Mouse (Mus musculus) adrenal gland, postnatal 4 days (tissue): ENCODE measurements around the gene Pknox2. TPM values are rescaled to one million over a fixed set of nuclear protein-coding genes. Genes with fewer than 3 reads are reported as not detected.

ENCODE experiments used
- DNase-seq, 2 experiments: peaks; one replicate each; pipeline ENCODE4 v3.0.0; 2021 to 2022; ENCODE audit warnings: low spot score in 2 of 2, mixed read lengths in 2 of 2
- long read RNA-seq, 2 experiments: library from polyadenylated mRNA; stranded (forward); transcript quantifications; one replicate each; pipeline ENCODE4 v2.0.0; 2021
- total RNA-seq, 2 experiments: library from RNA; stranded (reverse); gene quantifications; 2 replicates each; pipeline ENCODE4 v1.2.3; 2021

Pknox2 gene
- 1 to 10 TPM; 6.4 to 6.8 TPM for total RNA-seq
- long read RNA-seq, experiment 1, partial matches to known transcripts, result 0 of 1 reads
- long read RNA-seq, experiment 1, other reads (novel, unspliced or antisense), result 1 of 1 reads
- long read RNA-seq, experiment 2, partial matches to known transcripts, result 1 of 5 reads
- long read RNA-seq, experiment 2, other reads (novel, unspliced or antisense), result 3 of 5 reads

DNA sequence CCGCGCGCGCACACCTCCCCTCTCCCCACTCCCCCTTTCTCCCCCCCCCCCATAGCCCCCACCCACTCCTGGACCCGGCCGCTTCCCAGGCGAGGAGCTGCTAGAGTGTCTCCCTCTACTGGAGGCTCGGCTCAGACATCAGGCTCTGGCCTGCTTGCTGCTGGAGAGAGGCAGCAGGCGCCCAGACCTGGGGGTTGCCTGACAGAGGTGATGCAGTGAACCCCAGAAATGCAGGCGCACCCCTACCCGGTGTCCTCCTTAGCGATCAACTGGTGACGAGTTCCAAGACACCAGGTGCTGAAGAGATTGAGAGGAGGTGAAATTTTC is at the start of gene Pknox2:
Pknox2 (minus strand) TSS at position 49 of the 327 bp plus-strand sequence.
- DNase-seq, result peak; percentile 38 to 59

DNA sequence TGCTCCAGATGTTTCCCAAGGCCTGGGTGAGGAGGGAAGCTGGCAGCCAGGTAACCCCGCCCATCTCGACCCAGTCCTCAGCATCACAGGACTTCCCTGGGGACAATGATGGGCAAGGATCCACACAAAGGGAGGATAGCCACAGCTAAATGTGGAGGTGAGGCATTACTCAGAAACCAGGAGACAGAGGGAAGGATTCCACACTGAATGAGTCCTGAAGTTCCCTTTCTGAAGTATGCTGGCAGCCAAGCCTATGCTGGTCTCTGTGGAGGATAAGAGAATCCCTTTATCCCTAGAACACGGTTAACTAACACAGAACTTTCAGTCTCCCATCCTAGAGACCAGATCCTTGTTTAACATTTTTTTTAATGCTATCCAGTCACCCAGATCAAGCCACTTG is 40.8 kb upstream of the Pknox2 start:
- no peak for DNase-seq

DNA sequence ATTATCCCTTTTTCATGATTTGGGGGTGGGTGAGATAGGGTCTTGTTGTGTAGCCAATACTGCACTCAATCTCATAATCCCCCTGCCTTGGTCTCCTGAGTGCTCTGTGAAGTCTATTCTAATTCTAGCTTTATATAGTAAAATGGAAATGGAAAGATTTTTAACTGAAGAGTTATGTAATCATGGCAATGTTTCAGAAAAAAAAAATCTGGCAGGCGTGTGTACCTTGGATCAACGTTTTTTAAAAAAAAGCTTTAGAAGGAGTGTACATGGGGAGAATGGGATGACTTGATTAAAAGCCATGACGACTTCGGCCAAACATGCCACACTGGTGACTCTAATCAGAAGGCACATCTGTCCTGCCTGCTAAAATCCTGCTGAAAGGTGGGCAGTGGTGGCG is 40.2 kb upstream of the Pknox2 start:
- no peak for DNase-seq

DNA sequence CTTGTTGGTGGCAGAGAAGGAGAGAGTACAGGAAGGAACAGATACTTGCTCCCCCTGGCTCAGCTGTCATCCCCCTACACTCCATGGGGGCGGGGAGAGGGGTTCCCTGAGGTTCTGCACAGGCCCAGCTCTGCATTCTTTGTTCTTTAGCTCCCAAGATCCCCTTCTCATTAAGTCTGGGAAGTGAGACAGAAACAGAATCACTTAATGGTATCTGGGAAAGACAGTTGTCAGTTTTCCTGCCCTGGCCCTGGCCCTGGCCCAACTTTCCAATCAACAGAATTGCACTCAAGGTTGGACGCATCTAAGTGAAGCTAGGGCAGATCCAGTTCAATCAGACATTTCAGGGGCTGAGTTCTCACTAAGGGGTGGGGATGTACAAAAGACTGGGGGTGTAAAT is 36.0 kb upstream of the Pknox2 start:
- DNase-seq, result no peak

DNA sequence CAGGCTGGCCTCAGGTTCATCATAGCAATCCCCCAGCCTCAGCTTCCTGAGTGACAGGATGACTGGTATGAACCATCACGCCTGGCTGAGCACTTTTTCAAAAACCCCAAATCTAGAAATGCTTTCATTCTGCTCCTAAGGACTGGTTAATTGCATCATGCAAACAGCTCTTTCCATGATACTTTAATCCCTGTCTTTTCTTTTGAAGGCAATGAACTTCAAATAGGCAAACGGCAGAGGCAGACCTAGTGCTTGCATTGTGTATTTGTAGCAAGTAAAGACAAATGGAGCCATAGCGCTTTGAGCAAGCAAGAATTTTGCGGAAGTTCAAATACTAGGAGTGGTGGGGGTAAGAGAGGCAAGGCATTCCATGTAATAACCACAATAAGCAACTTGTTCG is 34.4 kb upstream of the Pknox2 start:
- no peak for DNase-seq

DNA sequence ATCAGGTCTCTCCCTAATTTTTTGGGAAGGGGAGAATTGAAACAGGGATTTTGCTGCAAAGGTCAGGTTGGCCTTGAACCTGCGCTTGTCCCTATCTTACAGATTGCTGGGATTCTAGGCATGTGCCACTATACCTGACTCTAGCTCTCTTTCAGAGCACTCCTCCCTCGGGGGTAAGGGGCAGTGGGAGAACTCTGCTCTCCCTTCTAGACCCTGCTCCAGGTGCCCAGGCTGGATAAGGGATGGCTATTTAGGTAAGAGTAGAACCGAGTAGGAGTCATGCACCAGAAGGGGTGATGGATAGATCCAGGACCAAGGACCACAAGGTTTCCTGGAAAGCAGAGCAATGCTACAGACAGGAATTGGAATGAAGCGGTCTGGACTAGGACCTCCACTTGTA is 32.4 kb upstream of the Pknox2 start:
- no peak for DNase-seq

DNA sequence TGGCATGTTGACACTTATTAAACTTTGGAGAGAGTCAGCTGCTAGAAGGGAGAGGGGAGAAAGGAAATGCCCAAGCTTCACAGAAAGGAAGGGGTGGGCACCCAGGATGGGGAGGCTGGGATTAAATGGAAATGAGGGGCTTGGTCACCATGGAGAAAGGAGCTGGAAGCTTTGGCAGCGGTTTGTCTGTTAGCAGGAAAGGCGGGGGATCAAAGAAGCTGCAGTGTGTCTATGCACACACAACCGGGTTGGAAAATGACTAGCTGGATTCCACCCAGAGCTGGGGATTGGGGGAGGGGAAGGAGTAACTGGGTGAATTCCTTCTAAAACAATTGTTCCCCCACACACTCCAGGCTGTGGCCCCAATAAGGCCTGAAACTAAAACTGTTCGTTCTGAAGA is 31.7 kb upstream of the Pknox2 start:
- no peak for DNase-seq

DNA sequence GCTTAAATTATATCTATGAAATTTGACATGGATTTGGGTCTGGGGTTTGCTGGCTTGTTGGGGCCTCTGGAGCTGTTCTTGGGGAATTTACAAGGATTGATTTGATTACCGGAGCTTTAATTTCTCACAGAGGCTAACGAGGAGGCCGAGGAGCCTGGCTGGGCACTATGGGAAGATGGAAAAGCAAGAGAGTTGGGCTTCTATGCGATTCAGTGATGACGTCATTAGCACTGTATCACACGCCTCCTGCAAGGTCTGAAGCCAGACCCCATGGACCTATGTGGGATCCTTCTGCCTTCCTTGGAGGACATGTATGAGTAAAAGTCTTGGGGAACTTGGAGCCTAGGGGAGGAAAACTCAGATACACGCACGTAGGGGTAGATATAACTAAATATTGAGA is 30.3 kb upstream of the Pknox2 start:
- DNase-seq, result no peak

DNA sequence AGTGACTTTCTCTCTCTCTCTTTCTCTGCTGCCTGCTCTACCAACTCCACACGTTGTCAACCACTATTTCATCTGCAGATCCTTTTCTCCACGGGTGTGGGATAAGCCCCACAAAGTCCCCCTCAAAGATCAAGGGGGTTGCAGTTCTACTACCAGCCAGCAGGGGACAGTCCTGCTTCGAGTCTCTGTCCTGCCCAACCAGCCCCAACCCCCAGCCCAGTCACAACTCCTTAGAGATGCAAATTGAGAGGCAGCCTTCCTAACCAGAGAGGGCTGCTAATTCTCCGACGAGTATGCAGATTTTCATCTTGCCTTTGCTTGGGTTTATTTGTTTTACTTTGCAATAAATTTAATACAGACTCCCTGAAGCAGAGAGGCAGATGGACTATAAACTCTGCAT is 29.9 kb upstream of the Pknox2 start:
- DNase-seq, result peak in 1 of 2 experiments; percentile 7

DNA sequence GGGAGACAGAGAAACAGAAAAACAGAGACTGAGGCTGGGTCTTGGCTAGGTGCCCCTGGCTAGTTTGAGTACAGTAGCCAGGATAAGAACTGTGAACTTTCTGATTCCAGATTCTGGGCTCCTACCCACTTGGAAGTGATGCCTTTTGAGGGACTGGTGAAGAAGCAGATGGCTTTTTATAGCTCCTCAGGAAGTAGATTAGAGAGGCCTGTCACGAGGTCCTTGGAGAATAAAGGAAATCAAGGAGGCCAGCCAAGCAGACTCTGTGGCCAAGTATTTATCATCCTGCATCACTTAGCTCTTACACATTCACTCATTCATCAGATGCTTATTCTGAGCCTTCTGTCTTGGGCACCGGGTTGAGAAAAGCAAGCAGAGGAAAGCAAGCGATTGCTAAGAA is 28.8 kb upstream of the Pknox2 start:
- no peak for DNase-seq

DNA sequence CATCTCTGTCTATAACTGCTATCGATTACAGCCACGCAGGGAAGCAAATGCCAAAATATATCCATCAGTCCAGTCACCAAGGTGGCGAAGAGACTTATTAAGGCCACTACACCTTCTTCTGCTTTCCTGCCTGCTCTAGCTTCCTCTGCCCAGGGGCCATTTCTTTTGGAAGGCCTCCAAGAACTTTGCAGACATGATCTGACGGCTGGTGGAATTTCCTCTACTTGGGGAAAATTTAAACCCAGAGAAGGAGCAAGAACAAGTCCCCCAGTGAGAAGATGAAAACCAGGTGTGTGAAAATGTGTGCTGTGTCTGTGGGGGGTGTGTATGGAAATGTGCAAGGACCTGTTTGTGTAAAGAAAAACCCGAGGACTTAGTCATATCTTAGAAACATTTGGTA is 26.2 kb upstream of the Pknox2 start:
- DNase-seq, result no peak

DNA sequence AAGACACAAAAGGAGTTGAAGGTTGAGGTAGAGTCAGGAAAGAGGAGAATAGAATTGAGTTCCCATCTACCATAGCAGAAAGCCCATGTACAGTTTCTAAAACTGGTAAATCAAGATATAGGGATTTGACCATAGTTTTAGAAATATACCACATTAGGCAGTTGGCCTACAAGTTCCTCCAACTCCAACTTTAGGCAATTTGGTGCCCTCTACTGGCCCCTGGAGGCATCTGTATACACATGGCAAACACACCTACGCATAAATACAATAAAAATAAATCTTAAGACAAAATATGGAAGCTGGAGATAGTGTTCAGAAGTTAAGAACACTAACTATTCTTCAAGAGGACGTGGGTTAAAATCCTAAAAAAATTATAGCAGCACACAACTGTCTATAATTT is 19.7 kb upstream of the Pknox2 start:
- no peak for DNase-seq

DNA sequence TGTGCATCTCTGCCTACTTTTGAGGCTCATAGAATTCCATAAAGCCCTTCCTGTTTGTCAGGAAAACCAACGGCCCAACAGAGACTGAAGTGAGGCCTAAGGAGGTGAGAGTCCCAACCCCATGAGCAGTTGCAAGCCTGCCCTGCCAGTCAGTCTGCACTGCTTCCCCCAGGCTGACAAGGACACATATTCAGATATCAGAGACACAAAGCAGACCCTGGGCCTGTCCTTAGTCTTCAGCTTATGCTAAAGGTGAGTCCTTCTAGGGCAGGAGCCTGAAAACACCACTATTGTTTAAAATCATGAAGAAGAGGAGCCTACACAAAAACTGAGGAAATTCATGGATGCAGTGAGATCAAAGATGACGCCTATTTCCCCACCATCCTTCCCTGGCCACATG is 13.5 kb upstream of the Pknox2 start:
- DNase-seq, result no peak

DNA sequence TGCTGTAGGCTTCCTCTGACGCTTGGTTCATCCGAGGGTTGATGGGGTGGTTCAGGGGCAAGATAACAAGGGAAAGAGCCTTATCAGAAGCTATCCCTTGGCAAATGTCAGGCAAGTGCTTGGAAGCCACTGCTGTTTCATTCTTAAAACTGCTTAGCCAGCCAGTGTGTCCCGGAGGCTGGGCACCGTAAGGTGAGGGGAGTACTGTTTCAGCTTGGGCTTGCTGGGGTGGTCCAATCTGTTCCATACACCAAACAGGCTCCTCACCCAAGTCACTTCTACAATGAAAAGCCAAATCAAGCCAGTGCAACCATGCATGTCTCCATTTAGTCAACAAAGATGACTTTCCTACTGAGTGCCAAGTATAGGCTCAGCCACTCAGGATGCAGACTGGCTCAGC is 679 bp upstream of the Pknox2 start:
- no peak for DNase-seq

DNA sequence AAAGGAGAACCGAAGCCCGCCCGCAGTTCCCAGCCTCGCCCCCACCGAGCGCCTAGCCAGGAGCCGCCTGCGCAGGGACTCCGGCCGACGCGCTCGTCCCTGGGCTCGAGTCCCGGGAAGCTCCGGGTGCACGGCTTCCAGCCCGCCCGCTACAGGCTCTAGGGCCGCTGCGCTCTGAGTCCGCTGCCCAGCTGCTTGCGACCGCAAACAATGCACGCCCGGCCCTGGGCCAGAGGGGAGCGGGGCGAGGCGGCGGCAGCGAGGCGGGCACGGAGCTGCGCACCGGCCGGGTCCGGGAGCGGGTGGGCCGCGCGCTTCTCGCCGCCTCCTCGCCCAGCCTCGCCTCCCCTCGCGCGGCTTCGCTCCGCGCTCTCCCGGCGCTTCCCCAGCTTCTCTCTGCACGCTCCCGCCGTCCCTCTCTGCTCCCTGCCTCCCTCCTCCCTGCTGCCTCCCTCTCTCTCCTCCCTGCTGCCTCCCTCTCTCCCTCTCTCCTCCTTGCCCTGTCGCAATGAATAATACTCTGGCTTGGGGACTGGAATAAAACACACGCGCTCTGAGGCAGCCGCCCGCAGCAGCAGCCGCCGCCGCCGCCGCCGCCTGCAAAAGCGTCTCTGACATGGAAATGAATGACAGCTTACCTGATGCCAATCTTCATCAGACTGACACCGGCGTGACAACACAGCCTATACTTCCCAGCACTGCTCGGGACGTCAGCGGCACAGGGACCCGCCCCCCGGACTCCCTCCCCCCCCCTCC is 426 bp downstream of the Pknox2 start:
- peak; percentile 31 to 42 for DNase-seq

DNA sequence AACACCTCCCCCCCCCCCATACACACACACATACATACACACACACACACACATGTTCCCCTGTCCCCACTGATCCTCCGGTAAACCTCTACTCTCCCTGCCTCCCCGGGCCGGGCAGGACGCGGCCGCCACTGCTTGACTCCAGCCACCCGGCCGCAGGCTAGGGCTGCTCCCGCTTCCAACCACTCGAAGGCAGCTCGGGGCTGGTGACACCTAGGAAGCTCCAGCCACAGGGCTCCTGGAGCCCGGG is 929 bp downstream of the Pknox2 start:
- no peak for DNase-seq

DNA sequence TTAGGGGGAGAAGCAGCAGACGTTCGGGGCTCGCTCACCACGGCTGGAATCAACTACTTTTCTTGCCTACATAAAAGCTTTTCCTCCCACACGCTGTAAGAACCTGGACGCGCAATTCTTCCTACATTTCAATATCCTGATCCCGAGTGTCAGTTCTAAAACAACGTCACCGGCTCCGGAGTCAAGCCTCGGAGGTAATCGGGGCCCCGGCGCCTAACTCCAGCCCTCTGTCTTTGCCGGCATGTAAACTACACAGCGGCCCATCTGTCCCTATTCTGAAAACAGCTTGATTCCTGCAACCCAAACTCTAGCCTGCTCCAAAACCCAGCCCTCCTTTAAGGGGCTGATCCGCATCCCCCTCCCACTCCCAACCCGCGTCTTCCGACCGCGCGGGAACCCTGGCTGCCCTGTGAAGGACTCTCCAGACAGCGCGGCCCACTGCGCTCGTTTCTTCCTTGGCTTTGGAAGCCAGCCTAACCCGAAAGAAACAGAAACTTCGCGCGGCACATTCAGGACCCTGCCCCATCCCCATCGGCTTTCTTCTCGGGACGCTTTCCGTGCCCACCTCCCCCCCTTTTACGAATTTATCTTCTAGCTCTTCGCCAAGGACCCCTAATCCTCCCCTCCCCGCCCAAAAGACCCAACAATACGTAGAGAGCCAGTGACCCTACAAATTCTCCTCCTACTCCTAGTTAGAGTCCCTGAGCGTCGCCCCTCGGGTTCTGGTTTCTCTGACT is 1.4 kb downstream of the Pknox2 start:
- DNase-seq, result no peak

DNA sequence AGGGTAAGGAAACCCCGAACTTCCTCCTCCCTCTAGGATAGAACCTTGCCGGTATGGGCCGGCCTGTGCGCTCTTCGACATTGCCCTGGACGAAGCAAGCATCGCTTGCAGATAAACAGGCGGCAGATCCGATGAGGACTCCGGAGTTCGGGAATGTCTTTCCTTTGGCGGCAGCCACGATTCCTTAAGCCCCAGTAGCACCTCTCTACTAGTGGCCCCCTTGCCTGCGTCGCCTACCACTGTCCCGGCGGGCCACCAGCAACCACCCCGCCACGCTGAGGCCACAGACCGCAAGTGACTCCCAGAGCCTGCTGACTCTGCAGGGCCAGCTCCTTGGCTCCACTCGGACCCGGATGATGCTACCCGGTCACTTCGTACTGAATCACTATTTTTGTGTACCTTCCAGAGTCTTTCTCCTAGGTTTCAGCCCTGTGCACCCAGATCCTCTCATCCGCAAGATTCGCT is 2.0 kb downstream of the Pknox2 start:
- peak in 1 of 2 experiments; percentile 11 for DNase-seq

DNA sequence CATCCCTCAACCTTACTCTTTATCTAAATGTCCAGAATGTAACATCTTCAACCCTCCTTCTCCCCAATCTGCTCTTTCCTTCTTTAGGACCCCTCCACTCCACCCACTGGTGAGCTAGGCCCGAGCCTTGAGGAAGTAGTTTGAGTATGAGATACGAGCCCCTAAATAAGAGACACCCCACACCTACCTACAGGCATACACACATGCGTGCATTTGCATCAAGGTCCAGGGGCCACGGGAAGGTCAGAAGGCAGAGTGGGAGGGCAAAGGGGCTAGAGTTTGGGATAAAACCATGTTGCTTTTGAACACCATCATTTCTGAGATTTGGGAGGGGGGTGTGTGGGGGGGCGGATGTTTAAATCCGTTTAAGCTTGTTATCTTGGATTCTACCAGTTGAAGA is 2.5 kb downstream of the Pknox2 start:
- DNase-seq, result no peak

DNA sequence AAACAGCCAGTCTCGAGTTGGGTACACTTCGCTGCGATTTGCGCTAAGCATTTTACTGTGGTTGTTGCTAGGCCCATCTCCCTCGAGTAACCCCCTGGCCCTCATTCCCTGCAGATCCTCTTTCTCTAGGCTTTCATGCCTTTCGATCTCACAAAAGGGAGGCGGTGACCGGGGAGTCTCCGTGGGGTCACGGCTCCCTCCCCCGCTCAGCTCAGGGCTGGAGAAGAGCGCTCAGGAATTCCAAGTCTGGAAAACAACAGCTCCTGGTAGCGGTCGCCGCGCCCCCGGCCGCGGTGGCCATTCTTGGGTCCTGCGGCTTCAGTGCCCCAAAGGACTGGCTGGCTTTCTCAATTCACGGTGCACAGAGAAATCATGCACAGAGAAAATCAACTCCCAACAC is 3.0 kb downstream of the Pknox2 start:
- no peak for DNase-seq

DNA sequence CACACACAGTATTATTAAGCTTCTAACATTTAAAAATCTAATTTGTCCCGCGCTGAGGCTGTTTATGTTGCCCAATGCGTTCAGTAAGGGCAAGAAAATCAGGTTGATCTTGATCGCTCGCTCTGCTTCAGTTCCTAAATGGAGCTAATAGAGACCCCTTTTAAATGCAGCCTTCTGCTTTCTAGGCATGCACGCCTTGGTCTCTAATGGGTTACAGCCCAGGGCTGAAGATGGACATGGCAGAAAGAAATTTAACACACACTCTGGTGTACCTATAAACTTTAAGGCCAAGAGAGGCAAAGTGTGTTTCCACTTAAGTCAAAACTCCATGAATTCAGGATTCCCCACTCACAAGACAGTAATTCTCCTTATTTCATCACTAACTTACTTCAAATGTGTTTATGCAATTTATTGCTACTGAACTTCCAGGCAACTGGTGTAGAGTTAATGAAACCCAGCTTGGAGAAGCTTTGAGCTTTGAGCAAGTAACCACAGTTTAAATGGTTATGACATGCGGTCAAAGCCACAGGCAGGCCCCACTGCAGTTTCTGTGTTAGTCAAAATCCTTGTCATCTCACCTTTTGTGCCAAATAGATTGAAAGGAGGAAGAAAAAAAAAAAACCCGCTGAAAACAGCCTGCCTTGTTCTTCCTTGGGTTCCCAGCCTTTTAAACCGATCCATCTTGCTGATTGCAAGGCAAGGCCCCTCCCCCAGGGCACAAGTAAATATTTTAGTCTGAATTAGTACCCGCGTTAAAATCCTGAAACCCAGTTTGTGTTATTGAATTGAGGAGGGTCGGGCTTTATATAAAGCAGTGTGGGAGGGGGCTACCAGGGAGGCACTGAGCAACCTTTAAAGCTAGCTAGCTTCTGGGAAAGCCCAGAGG is 3.9 kb downstream of the Pknox2 start:
- no peak for DNase-seq

DNA sequence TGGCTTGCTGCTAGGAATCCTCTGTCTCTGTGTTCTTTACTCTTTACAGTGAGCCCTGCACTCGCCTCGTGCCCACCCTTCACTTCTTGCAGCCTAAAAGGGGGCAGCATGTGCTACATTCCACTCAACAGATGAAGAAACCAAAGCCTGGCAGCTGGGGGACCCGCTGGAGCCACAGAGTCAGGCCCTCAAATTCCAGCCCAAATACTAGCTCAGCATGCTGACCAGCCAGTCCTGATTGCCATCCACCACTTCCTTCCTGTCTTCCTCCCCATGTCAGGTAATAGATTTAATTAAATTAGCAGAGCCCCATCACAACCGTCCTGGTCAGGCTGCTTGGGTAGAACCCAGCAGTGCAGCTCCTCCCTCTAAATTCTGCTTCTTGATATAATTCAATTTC is 5.1 kb downstream of the Pknox2 start:
- no peak for DNase-seq
